Mouse (Mus musculus): Measurements from ENCODE around the gene D10Jhu81e. TPM values are rescaled to one million over a fixed set of nuclear protein-coding genes. Genes with fewer than 3 reads are reported as not detected.

The D10Jhu81e gene
- total and polyA plus RNA-seq, 3 experiments, result 50.6 to 57.4 TPM; not detected in 1

- H3K4me3 ChIP-seq (ENCODE audit: control insufficient read depth in 1 of 2, insufficient read depth in 1 of 2, low read depth in 2 of 2, low read length in 2 of 2), result no peak overlapping the region
- peaks cover 0 to 9% of the 10 kb centered on the region in 2 experiments; a peak in 2 of 4 replicates for H3K36me3 ChIP-seq (ENCODE audit: control insufficient read depth in 1 of 2, insufficient read depth in 2 of 2, low read length in 2 of 2)
- H3K9me3 ChIP-seq (replicated peaks; ENCODE audit: insufficient read depth, low read length), result no peaks in the 10 kb centered on the region
- H3K79me2 ChIP-seq (ENCODE audit: control insufficient read depth, insufficient read depth, low read length, poor library complexity), result peaks cover 5% of the 10 kb centered on the region; the same call in 1 of the 2 replicates
- no peak for DNase-seq (ENCODE audit: low read depth, low spot score)
- no peak overlapping the region for H3K27ac ChIP-seq (ENCODE audit: control insufficient read depth, low read depth, low read length)
- H3K27me3 ChIP-seq (ENCODE audit: control insufficient read depth in 1 of 2, insufficient read depth in 2 of 2, low read length in 2 of 2), result no peaks in the 10 kb centered on the region
- TF ChIP-seq MXI1 (IDR thresholded peaks at IDR 0.05; ENCODE audit: low read depth, low read length), result no peak
- H3K4me1 ChIP-seq (ENCODE audit: control insufficient read depth in 1 of 2, insufficient read depth in 2 of 2, low read length in 2 of 2), result peaks cover 0 to 10% of the 10 kb centered on the region in 2 experiments; a peak in 2 of 4 replicates
- no peak overlapping the region for H3K9ac ChIP-seq (ENCODE audit: control insufficient read depth, low read depth, low read length, poor library complexity, severe bottlenecking)
These were observed 4.8 kb downstream of the D10Jhu81e start for GRCm38 (mm10) chr10:78164786-78165185.

- H3K79me2 ChIP-seq (ENCODE audit: control insufficient read depth, insufficient read depth, low read length, poor library complexity), result 0 out of 2 replicates have a peak, but pooled peaks cover 1% of the 10 kb centered on the region
- no peak overlapping the region for H3K9ac ChIP-seq (ENCODE audit: control insufficient read depth, low read depth, low read length, poor library complexity, severe bottlenecking)
- no peak for TF ChIP-seq ZMIZ1 (IDR thresholded peaks at IDR 0.05; ENCODE audit: low read depth, low read length)
- TF ChIP-seq POLR2AphosphoS5 (IDR thresholded peaks at IDR 0.05; ENCODE audit: borderline replicate concordance, low read depth, low read length), result no peak
- no peak for TF ChIP-seq GATA1 (IDR thresholded peaks at IDR 0.05; ENCODE audit: low read depth, low read length)
- no peak for TF ChIP-seq UBTF (IDR thresholded peaks at IDR 0.05; ENCODE audit: borderline replicate concordance, insufficient read depth, low read depth, low read length)
- TF ChIP-seq BHLHE40 (IDR thresholded peaks at IDR 0.05; ENCODE audit: borderline replicate concordance, low read depth, low read length), result no peak
- TF ChIP-seq POLR2A (IDR thresholded peaks at IDR 0.05; ENCODE audit: control insufficient read depth in 1 of 2, insufficient read depth in 1 of 2, low read depth in 1 of 2, low read length in 2 of 2, poor library complexity in 1 of 2), result no peak
- peak; percentile 84 for TF ChIP-seq SMC3 (IDR thresholded peaks at IDR 0.05; ENCODE audit: low read depth, low read length)
- TF ChIP-seq CTCF (IDR thresholded peaks at IDR 0.05 in 2 of 3, conservative IDR thresholded peaks at IDR 0.05 in 1 of 3; ENCODE audit: control insufficient read depth in 1 of 3, insufficient read depth in 1 of 3, low read depth in 2 of 3, low read length in 3 of 3, poor library complexity in 1 of 3, severe bottlenecking in 1 of 3), result peak; percentile 79 to 82 (median 82)
- no peak for TF ChIP-seq EP300 (IDR thresholded peaks at IDR 0.05; ENCODE audit: low read depth in 1 of 2, low read length in 2 of 2)
- no peak for TF ChIP-seq MYB (IDR thresholded peaks at IDR 0.05; ENCODE audit: low read depth, low read length)
- TF ChIP-seq ZKSCAN1 (IDR thresholded peaks at IDR 0.05; ENCODE audit: low read depth, low read length), result no peak
- TF ChIP-seq ZC3H11A (IDR thresholded peaks at IDR 0.05; ENCODE audit: low read depth, low read length), result peak; percentile 30; the same call in 1 of the 2 replicates
- TF ChIP-seq USF2 (IDR thresholded peaks at IDR 0.05; ENCODE audit: borderline replicate concordance in 1 of 2, insufficient read depth in 1 of 2, low read depth in 1 of 2, low read length in 2 of 2), result no peak
- no peak for TF ChIP-seq CHD1 (IDR thresholded peaks at IDR 0.05; ENCODE audit: low read depth, low read length)
- TF ChIP-seq MAZ (IDR thresholded peaks at IDR 0.05; ENCODE audit: low read depth, low read length), result no peak
- TF ChIP-seq MXI1 (IDR thresholded peaks at IDR 0.05; ENCODE audit: low read depth, low read length), result 0 out of 2 replicates have a peak, but pooled peaks have one; percentile 19
- TF ChIP-seq RAD21 (IDR thresholded peaks at IDR 0.05; ENCODE audit: low read depth, low read length), result peak; percentile 46
- no peak for TF ChIP-seq NELFE (IDR thresholded peaks at IDR 0.05; ENCODE audit: low read depth, low read length)
- no peak for TF ChIP-seq MEF2A (IDR thresholded peaks at IDR 0.05; ENCODE audit: extremely low read depth, insufficient replicate concordance, low read depth, low read length, poor library complexity, severe bottlenecking)
- TF ChIP-seq POLR2AphosphoS2 (IDR thresholded peaks at IDR 0.05; ENCODE audit: low read length), result no peak
- no peak for TF ChIP-seq TAL1 (IDR thresholded peaks at IDR 0.05; ENCODE audit: low read length)
- TF ChIP-seq USF1 (IDR thresholded peaks at IDR 0.05; ENCODE audit: low read depth, low read length), result no peak
- no peak for TF ChIP-seq CHD2 (IDR thresholded peaks at IDR 0.05; ENCODE audit: low read length)
- TF ChIP-seq SIN3A (IDR thresholded peaks at IDR 0.05; ENCODE audit: low read length), result no peak; the same call in 1 of the 2 replicates
- no peak for TF ChIP-seq HCFC1 (IDR thresholded peaks at IDR 0.05; ENCODE audit: low read depth, low read length)
- no peak overlapping the region for H3K27ac ChIP-seq (ENCODE audit: control insufficient read depth, low read depth, low read length)
- peaks cover 0 to 9% of the 10 kb centered on the region in 2 experiments; a peak in 2 of 4 replicates for H3K4me1 ChIP-seq (ENCODE audit: control insufficient read depth in 1 of 2, insufficient read depth in 2 of 2, low read length in 2 of 2)
- DNase-seq (ENCODE audit: low read depth, low spot score), result peak; percentile 79
- no peaks in the 10 kb centered on the region for H3K9me3 ChIP-seq (replicated peaks; ENCODE audit: insufficient read depth, low read length)
- H3K36me3 ChIP-seq (ENCODE audit: control insufficient read depth in 1 of 2, insufficient read depth in 2 of 2, low read length in 2 of 2), result peaks cover 0 to 9% of the 10 kb centered on the region in 2 experiments; a peak in 2 of 4 replicates
- H3K27me3 ChIP-seq (ENCODE audit: control insufficient read depth in 1 of 2, insufficient read depth in 2 of 2, low read length in 2 of 2), result no peaks in the 10 kb centered on the region
- no peak overlapping the region for H3K4me3 ChIP-seq (ENCODE audit: control insufficient read depth in 1 of 2, insufficient read depth in 1 of 2, low read depth in 2 of 2, low read length in 2 of 2)
These were observed 5.7 kb downstream of the D10Jhu81e start for GRCm38 (mm10) chr10:78163923-78164322.
